In the genomic region with DNA sequence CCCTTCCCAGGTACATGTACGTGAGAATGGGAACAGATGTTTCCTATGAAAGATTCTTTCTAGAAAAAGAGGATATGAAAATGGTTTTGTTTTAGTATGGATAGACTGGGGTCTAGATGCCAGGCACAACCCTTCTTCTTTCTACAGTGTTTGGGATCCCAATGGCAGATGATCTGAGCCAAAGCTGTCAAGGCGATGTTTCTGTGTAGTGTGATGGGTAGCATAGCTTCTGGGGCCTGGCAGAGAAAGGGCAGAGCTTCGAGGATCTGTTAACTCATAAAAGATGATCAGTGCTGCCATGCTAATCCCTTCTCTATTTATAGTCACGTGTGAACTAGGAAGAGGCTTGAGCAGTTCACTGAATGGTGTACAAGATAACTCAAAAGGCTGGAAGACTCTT, we compare ENCODE assay signal across 18 mouse cellular contexts.
"Had no signal": no experiment of that assay in that cellular context is flagged by ENCODE, and none has a peak within 500 bp of the region (broad histone marks: within the 10 kb centered on the region; RNA-seq: fewer than 3 reads in every experiment).

No protein-coding gene starts in this region.

- H3K4me3 ChIP-seq: midbrain, embryonic 10.5 days; midbrain, embryonic 12.5 days; midbrain, embryonic 15.5 days; myocyte; neural tube, embryonic 13.5 days; neural tube, embryonic 15.5 days had no signal

- H3K27me3 ChIP-seq: midbrain, embryonic 12.5 days; midbrain, embryonic 15.5 days; neural tube, embryonic 13.5 days; neural tube, embryonic 15.5 days had no signal

- H3K9ac ChIP-seq: lung, embryonic 14.5 days; midbrain, embryonic 12.5 days; midbrain, embryonic 15.5 days; neural tube, embryonic 13.5 days; neural tube, embryonic 15.5 days had no signal

- H3K36me3 ChIP-seq: midbrain, embryonic 10.5 days; midbrain, embryonic 12.5 days; midbrain, embryonic 15.5 days; neural tube, embryonic 13.5 days; neural tube, embryonic 15.5 days had no signal

- H3K4me2 ChIP-seq: lung, embryonic 14.5 days; midbrain, embryonic 12.5 days; midbrain, embryonic 15.5 days; neural tube, embryonic 13.5 days; neural tube, embryonic 15.5 days had no signal

- H3K4me1 ChIP-seq: midbrain, embryonic 10.5 days; midbrain, embryonic 12.5 days; midbrain, embryonic 15.5 days; neural tube, embryonic 15.5 days had no signal

- DNase-seq: lung, adult 18-20 months; lung, embryonic 14.5 days; lung, postnatal 10 days; lung, postnatal 4 days; retina, postnatal 1 day; right cerebral cortex, adult 18-20 months; right cerebral cortex, postnatal 25 days; right cerebral cortex, postnatal 4 days; spleen, adult 18-20 months; thymus, adult 18-20 months; thymus, postnatal 14 days; thymus, postnatal 36 days had no signal

- H3K9me3 ChIP-seq: midbrain, embryonic 10.5 days; midbrain, embryonic 12.5 days; midbrain, embryonic 15.5 days; neural tube, embryonic 13.5 days; neural tube, embryonic 15.5 days had no signal

- H3K27ac ChIP-seq: midbrain, embryonic 10.5 days; midbrain, embryonic 12.5 days; midbrain, embryonic 15.5 days; neural tube, embryonic 13.5 days; neural tube, embryonic 15.5 days had no signal

- ATAC-seq: midbrain, embryonic 15.5 days had no signal
